Mouse (Mus musculus) lung, embryonic 14.5 days (tissue): Measurements from ENCODE around the gene Snx5. TPM values are rescaled to one million over a fixed set of nuclear protein-coding genes. Genes with fewer than 3 reads are reported as not detected.

ENCODE experiments used
- ATAC-seq: fragments of 200-750 bp; cut with Nextera tagmentation; 2 replicates; pipeline ENCODE4 v1.8.0; 2017; ENCODE audit warnings: mild to moderate bottlenecking, moderate TSS enrichment, moderate library complexity; ENCODE audit not compliant: insufficient read depth
- DNase-seq: peaks from one replicate; pipeline ENCODE4 v3.0.0-alpha.2; 2015
- H3K27ac ChIP-seq: fragments of 300-500 bp; sonication (generic); 2 replicates; pipeline ENCODE4 v1.5.1; 2014; ENCODE audit warnings: low read depth, mild to moderate bottlenecking, moderate library complexity
- H3K27me3 ChIP-seq: fragments of 300-500 bp; sonication (generic); 2 replicates; pipeline ENCODE4 v1.6.1; 2014; ENCODE audit warnings: low read length, control low read depth; ENCODE audit not compliant: insufficient read depth
- H3K36me3 ChIP-seq: fragments of 300-500 bp; sonication (generic); 2 replicates; pipeline ENCODE4 v1.6.1; 2014; ENCODE audit warnings: control low read depth; ENCODE audit not compliant: insufficient read depth
- H3K4me1 ChIP-seq: fragments of 300-500 bp; sonication (generic); 2 replicates; pipeline ENCODE4 v1.6.1; 2014; ENCODE audit warnings: antibody characterized with exemption, control low read depth; ENCODE audit not compliant: insufficient read depth
- H3K4me2 ChIP-seq: fragments of 300-500 bp; sonication (generic); 2 replicates; pipeline ENCODE4 v1.6.1; 2014; ENCODE audit warnings: mild to moderate bottlenecking
- H3K4me3 ChIP-seq: fragments of 300-500 bp; sonication (generic); 2 replicates; pipeline ENCODE4 v1.5.1; 2014; ENCODE audit warnings: low read depth, low read length
- H3K9ac ChIP-seq: fragments of 300-500 bp; sonication (generic); 2 replicates; pipeline ENCODE4 v1.6.1; 2014
- H3K9me3 ChIP-seq: fragments of 300-500 bp; sonication (generic); 2 replicates; pipeline ENCODE4 v1.6.1; 2016; ENCODE audit warnings: low read depth, low read length, control low read depth
- CTCF ChIP-seq: IDR thresholded peaks from 2 replicates; pipeline ENCODE4 v1.5.1; 2016; ENCODE audit warnings: antibody characterized with exemption, low read depth
- WGBS: fragments of 180-500 bp; shearing (Covaris S2); extraction: QIAGEN DNeasy Blood & Tissue Kit; methylation state at CpG from one replicate; pipeline ENCODE4 v1.1.7; 2014; 5-methylcytosine and 5-hydroxymethylcytosine counted together
- polyA plus RNA-seq: library from polyadenylated mRNA; unstranded; fragments of >200 nt; fragmentation: Nextera tagmentation; extraction: Ambion mirVana; gene quantifications from 2 replicates; pipeline ENCODE4 v1.2.1, GENCODE M21; 2014

Snx5 gene
- polyA plus RNA-seq, 1 experiment from 2014 or later: 135 TPM

GRCm38 (mm10) chr2:144248613-144249376, 21.9 kb downstream of the Snx5 start:
- Histone ChIP-seq H3K27ac (no peak overlapping the region), H3K9ac (no peak overlapping the region), H3K4me3 (no peak overlapping the region), H3K27me3 (no peaks in the 10 kb centered on the region), H3K36me3 (peaks cover 48% of the 10 kb centered on the region), H3K9me3 (no peaks in the 10 kb centered on the region), H3K4me1 (no peaks in the 10 kb centered on the region), H3K4me2 (no peak overlapping the region)
- ATAC-seq (peak; percentile 16; the same call in 1 of the 2 replicates), DNase-seq (peak; percentile 35)
- 28% methylated on average over 4 of the region's 4 CpGs for WGBS
- TF ChIP-seq CTCF: no peak

DNA sequence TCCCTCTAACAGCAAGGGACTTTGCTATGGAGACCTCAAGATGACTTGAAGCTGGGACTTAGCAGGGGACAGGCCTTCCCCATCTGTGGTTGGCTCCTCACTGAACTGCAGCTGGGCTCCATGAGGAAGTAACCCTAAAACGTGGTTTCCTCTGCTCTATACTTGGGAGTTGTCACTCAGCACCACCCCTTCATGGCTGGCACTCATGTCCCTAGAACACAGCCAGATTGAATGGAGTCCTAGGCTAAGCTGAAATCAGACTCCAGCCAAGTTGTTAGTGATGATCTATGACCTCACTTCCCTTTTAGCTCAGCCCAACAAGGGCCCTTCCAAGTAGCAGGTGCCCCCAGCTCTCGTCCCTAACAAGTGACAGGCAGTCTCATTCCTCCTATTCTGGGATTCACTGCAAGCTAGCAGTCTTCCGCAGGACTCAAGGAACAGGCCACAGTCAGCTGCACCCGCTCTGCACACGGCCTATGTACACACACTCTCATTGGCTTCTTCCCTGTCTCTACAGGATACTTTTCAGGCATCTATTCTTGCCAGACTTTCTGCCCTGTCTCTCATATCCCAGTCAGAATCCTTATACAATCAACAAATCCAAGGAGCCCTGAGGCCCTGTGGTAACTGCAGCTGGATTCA, 23.2 kb downstream of the Snx5 start:
- no peaks in the 10 kb centered on the region for H3K9me3 ChIP-seq
- H3K4me1 ChIP-seq: no peaks in the 10 kb centered on the region
- no peak overlapping the region for H3K4me3 ChIP-seq
- H3K27me3 ChIP-seq: no peaks in the 10 kb centered on the region
- no peak for TF ChIP-seq CTCF
- no peak overlapping the region for H3K4me2 ChIP-seq
- peak; percentile 42; the same call in 1 of the 2 replicates for ATAC-seq
- WGBS: 38% methylated on average over 5 of the region's 5 CpGs
- H3K36me3 ChIP-seq: peaks cover 34% of the 10 kb centered on the region
- no peak overlapping the region for H3K9ac ChIP-seq
- peak; percentile 39 for DNase-seq
- H3K27ac ChIP-seq: peak overlapping the region; percentile 24; the same call in 1 of the 2 replicates

GRCm38 (mm10) chr2:144246270-144246669, 24.4 kb downstream of the Snx5 start:
- WGBS: 57% methylated on average over 2 of the region's 2 CpGs
- H3K4me3 ChIP-seq: no peak overlapping the region
- ATAC-seq (no peak), DNase-seq (no peak)
- no peaks in the 10 kb centered on the region for H3K9me3 ChIP-seq
- H3K36me3 ChIP-seq: peaks cover 23% of the 10 kb centered on the region
- H3K4me1 ChIP-seq: no peaks in the 10 kb centered on the region
- no peaks in the 10 kb centered on the region for H3K27me3 ChIP-seq
- H3K4me2 ChIP-seq: no peak overlapping the region
- H3K9ac ChIP-seq: no peak overlapping the region
- TF ChIP-seq CTCF: no peak
- no peak overlapping the region for H3K27ac ChIP-seq

GRCm38 (mm10) chr2:144245464-144245863, 25.2 kb downstream of the Snx5 start:
- 51% methylated on average over 7 of the region's 7 CpGs for WGBS
- Histone ChIP-seq H3K9ac (no peak overlapping the region), H3K27ac (peak overlapping the region; percentile 39; the same call in 1 of the 2 replicates), H3K4me3 (no peak overlapping the region), H3K27me3 (no peaks in the 10 kb centered on the region), H3K9me3 (no peaks in the 10 kb centered on the region), H3K36me3 (peaks cover 15% of the 10 kb centered on the region), H3K4me2 (no peak overlapping the region), H3K4me1 (no peaks in the 10 kb centered on the region)
- DNase-seq (peak; percentile 32), ATAC-seq (no peak)
- no peak for TF ChIP-seq CTCF

GRCm38 (mm10) chr2:144240095-144240899, 30.4 kb downstream of the Snx5 start:
- H3K9me3 ChIP-seq: no peaks in the 10 kb centered on the region
- no peaks in the 10 kb centered on the region for H3K27me3 ChIP-seq
- DNase-seq: peak; percentile 35
- H3K4me3 ChIP-seq: no peak overlapping the region
- no peaks in the 10 kb centered on the region for H3K36me3 ChIP-seq
- no peaks in the 10 kb centered on the region for H3K4me1 ChIP-seq
- no peak overlapping the region for H3K27ac ChIP-seq
- peak; percentile 85 for ATAC-seq
- WGBS: 84% methylated on average over 3 of the region's 3 CpGs
- H3K4me2 ChIP-seq: no peak overlapping the region
- no peak overlapping the region for H3K9ac ChIP-seq
- no peak for TF ChIP-seq CTCF

DNA sequence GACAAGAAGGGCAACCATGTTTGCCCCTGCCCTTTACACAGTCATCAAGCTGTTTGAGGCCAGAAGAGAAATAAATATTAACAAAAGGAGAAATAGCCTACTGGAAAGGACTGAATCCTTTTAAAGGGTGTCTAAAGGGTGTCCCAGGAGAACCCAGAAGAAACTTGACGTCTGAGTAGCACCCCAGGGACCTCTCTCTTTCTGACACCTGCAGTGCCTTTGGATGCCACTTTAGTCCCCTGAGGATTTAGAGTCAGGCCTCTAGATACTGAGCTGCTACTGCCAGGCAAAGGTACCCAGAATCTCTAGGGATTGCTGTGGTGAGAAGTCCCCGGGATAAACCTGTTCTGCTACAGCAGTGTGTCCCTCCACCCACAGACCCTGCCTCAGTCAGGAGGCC, 31.4 kb downstream of the Snx5 start:
- Histone ChIP-seq H3K27ac (no peak overlapping the region), H3K36me3 (no peaks in the 10 kb centered on the region), H3K27me3 (no peaks in the 10 kb centered on the region), H3K4me2 (no peak overlapping the region), H3K4me3 (no peak overlapping the region), H3K9me3 (no peaks in the 10 kb centered on the region), H3K4me1 (no peaks in the 10 kb centered on the region), H3K9ac (no peak overlapping the region)
- no peak for TF ChIP-seq CTCF
- no peak for ATAC-seq
- no peak for DNase-seq
- 50% methylated on average over 2 of the region's 2 CpGs for WGBS

DNA sequence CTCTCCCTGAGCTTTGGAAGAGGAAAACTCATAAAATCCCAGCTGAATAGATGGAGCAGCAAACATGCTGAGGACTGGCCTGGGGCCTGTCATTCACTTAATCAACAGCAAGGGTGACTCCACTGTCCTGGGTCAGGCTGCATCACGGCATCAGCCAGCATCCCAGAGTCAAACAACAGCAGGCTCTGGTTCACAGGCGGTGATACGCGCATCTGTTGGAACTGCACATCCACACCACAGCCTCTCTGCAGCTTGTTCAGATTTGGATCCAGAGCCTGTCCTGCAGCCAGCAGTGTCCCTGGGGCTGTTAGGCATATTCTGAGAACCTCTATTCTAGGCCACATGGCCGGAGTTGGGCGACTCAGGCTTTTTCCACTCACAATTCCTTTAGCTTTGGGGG, 32.4 kb downstream of the Snx5 start:
- 68% methylated on average over 6 of the region's 6 CpGs for WGBS

More for the DNA sequence above, 32.4 kb downstream of the Snx5 start:
- no peak for ATAC-seq
- no peak overlapping the region for H3K4me3 ChIP-seq
- no peaks in the 10 kb centered on the region for H3K9me3 ChIP-seq
- H3K9ac ChIP-seq: no peak overlapping the region
- TF ChIP-seq CTCF: no peak
- no peak overlapping the region for H3K4me2 ChIP-seq
- no peaks in the 10 kb centered on the region for H3K4me1 ChIP-seq
- no peaks in the 10 kb centered on the region for H3K36me3 ChIP-seq
- H3K27ac ChIP-seq: no peak overlapping the region
- no peaks in the 10 kb centered on the region for H3K27me3 ChIP-seq
- DNase-seq: no peak
